Mouse (Mus musculus): ENCODE measurements around the gene Ttc28.

GRCm38 (mm10) chr5:110900331-110900730 is 20.7 kb downstream of the Ttc28 start:
- no peak for TF ChIP-seq USF1 (IDR thresholded peaks at IDR 0.05; ENCODE audit: low read depth)
- TF ChIP-seq CTCF (IDR thresholded peaks at IDR 0.05; ENCODE audit: control insufficient read depth, insufficient read depth, insufficient read length): no peak
- no peak for TF ChIP-seq CEBPB (IDR thresholded peaks at IDR 0.05; ENCODE audit: low read depth)
- no peak for TF ChIP-seq MAX (IDR thresholded peaks at IDR 0.05)
